Mouse (Mus musculus) CH12.LX (cell line): ENCODE results near the gene Kcnj9. TPM values are rescaled to one million over a fixed set of nuclear protein-coding genes. Genes with fewer than 3 reads are reported as not detected.

Experiments used
- DNase-seq: peaks from one replicate; pipeline ENCODE4 v3.0.0-alpha.2; 2013; ENCODE audit errors: extremely low read depth
- H3K27ac ChIP-seq: 2 replicates; pipeline ENCODE4 v1.5.1; 2012; ENCODE audit warnings: low read depth, mild to moderate bottlenecking, control low read depth, moderate library complexity; ENCODE audit not compliant: insufficient read depth
- H3K27me3 ChIP-seq: replicated peaks from 2 replicates; pipeline ENCODE3; 2012; ENCODE audit warnings: inconsistent platforms
- H3K36me3 ChIP-seq, 2 experiments: replicated peaks in 1 of 2; 2 replicates each; pipeline versions ENCODE3 to v1.6.1; 2012; ENCODE audit warnings: inconsistent platforms in 1 of 2, low read length in 1 of 2, mild to moderate bottlenecking in 1 of 2, mixed read lengths in 1 of 2, moderate library complexity in 1 of 2; ENCODE audit not compliant: control insufficient read depth in 1 of 2, insufficient read depth in 1 of 2
- H3K4me1 ChIP-seq, 2 experiments: 2 replicates each; pipeline ENCODE4 v1.6.1; 2012; ENCODE audit warnings: inconsistent platforms in 1 of 2, moderate library complexity in 1 of 2; ENCODE audit not compliant: insufficient read depth in 2 of 2, control insufficient read depth in 1 of 2
- H3K4me2 ChIP-seq: 2 replicates; pipeline ENCODE4 v1.6.1; 2012; ENCODE audit warnings: low read depth, mild to moderate bottlenecking, control low read depth; ENCODE audit not compliant: poor library complexity, insufficient read depth, severe bottlenecking
- H3K4me3 ChIP-seq, 3 experiments: fragments of 150-350 bp in 1 of 3; sonication (generic) in 1 of 3; replicated peaks in 1 of 3; 2 replicates each; pipeline versions ENCODE3 to v1.5.1; 2011 to 2012; ENCODE audit warnings: low read depth in 2 of 3, low read length in 2 of 3, mild to moderate bottlenecking in 2 of 3, moderate library complexity in 2 of 3, control low read depth in 1 of 3, improper control_type of control experiment in 1 of 3, inconsistent platforms in 1 of 3, mixed read lengths in 1 of 3; ENCODE audit not compliant: poor library complexity in 1 of 3
- H3K79me2 ChIP-seq: replicated peaks from 2 replicates; pipeline ENCODE4 v1.6.1; 2012; ENCODE audit warnings: mild to moderate bottlenecking, moderate library complexity; ENCODE audit not compliant: control insufficient read depth, poor library complexity, insufficient read depth, severe bottlenecking; ENCODE audit errors: extremely low read depth
- H3K9ac ChIP-seq: 2 replicates; pipeline ENCODE4 v1.6.1; 2012; ENCODE audit warnings: low read depth, mild to moderate bottlenecking, control low read depth, moderate library complexity; ENCODE audit not compliant: insufficient read depth
- H3K9me3 ChIP-seq: replicated peaks from 2 replicates; pipeline ENCODE3; 2012; ENCODE audit warnings: low read length, inconsistent platforms, mixed read lengths
- BHLHE40 ChIP-seq: IDR thresholded peaks from 2 replicates; pipeline ENCODE4 v1.6.1; 2011; ENCODE audit warnings: mild to moderate bottlenecking, low read depth, low read length, improper control_type of control experiment
- CTCF ChIP-seq, 2 experiments: IDR thresholded peaks in 1 of 2; conservative IDR thresholded peaks in 1 of 2; 2 replicates each; pipeline ENCODE4 v1.5.1; 2011 to 2012; ENCODE audit warnings: low read depth in 2 of 2, low read length in 2 of 2, improper control_type of control experiment in 1 of 2, inconsistent platforms in 1 of 2, mild to moderate bottlenecking in 1 of 2, moderate library complexity in 1 of 2
- EP300 ChIP-seq: IDR thresholded peaks from 2 replicates; pipeline ENCODE4 v1.6.1; 2011; ENCODE audit warnings: low read length, improper control_type of control experiment
- ETS1 ChIP-seq: conservative IDR thresholded peaks from 2 replicates; pipeline ENCODE4 v1.6.1; 2012; ENCODE audit warnings: low read depth, mild to moderate bottlenecking, inconsistent platforms, low read length, improper control_type of control experiment, moderate library complexity
- GABPA ChIP-seq: IDR thresholded peaks from 2 replicates; pipeline ENCODE4 v1.6.1; 2012; ENCODE audit warnings: low read depth, low read length, improper control_type of control experiment, inconsistent platforms; ENCODE audit not compliant: insufficient replicate concordance
- IRF4 ChIP-seq: IDR thresholded peaks from 2 replicates; pipeline ENCODE4 v1.6.1; 2014; ENCODE audit warnings: low read depth, mild to moderate bottlenecking, inconsistent platforms, low read length, improper control_type of control experiment
- MYC ChIP-seq: IDR thresholded peaks from 2 replicates; pipeline ENCODE4 v1.6.1; 2011; ENCODE audit warnings: low read depth, mild to moderate bottlenecking, improper control_type of control experiment, low read length
- POLR2AphosphoS2 ChIP-seq: IDR thresholded peaks from 2 replicates; pipeline ENCODE4 v1.6.1; 2011; ENCODE audit warnings: low read depth, low read length, improper control_type of control experiment
- RCOR1 ChIP-seq: conservative IDR thresholded peaks from 2 replicates; pipeline ENCODE4 v1.6.1; 2012; ENCODE audit warnings: low read depth, mild to moderate bottlenecking, inconsistent platforms, low read length, improper control_type of control experiment
- SIN3A ChIP-seq: IDR thresholded peaks from 2 replicates; pipeline ENCODE4 v1.6.1; 2012; ENCODE audit warnings: low read length, improper control_type of control experiment, inconsistent platforms
- SMC3 ChIP-seq: IDR thresholded peaks from 2 replicates; pipeline ENCODE4 v1.6.1; 2011; ENCODE audit warnings: low read depth, low read length, improper control_type of control experiment
- TBP ChIP-seq: conservative IDR thresholded peaks from 2 replicates; pipeline ENCODE4 v1.6.1; 2011; ENCODE audit warnings: low read depth, low read length, improper control_type of control experiment
- UBTF ChIP-seq: IDR thresholded peaks from 2 replicates; pipeline ENCODE4 v1.6.1; 2012; ENCODE audit warnings: low read depth, mild to moderate bottlenecking, inconsistent platforms, low read length, improper control_type of control experiment, moderate library complexity
- ZNF384 ChIP-seq: IDR thresholded peaks from 2 replicates; pipeline ENCODE4 v1.6.1; 2012; ENCODE audit warnings: low read depth, low read length, improper control_type of control experiment, inconsistent platforms
- dilution Hi-C: fragments of 300-500 bp; cut with MboI; formaldehyde crosslinking; loops from 2 replicates; pipeline ENCODE4 v1.14.3; 2020; ENCODE audit warnings: low sequenced_read_pairs; ENCODE audit not compliant: extremely low pct_unique_long_range_greater_than_20kb, extremely low pct_ligation_motif_present
- in situ Hi-C: fragments of 300-500 bp; cut with MboI; formaldehyde crosslinking; loops from 3 replicates; pipeline ENCODE4 v1.14.3; 2019; ENCODE audit warnings: low sequenced_read_pairs, low pct_ligation_motif_present, low pct_unique_long_range_greater_than_20kb, mixed read lengths
- polyA plus RNA-seq: library from polyadenylated mRNA; unstranded; fragments of >175 nt; gene quantifications from 2 replicates; pipeline ENCODE4 v1.2.1, GENCODE M21; 2012; ENCODE audit warnings: low read depth; ENCODE audit not compliant: insufficient read length
- total RNA-seq, 2 experiments: library from RNA; depleted of rRNA; stranded (reverse); fragments of 300-350 nt in 1 of 2; fragments of >200 nt in 1 of 2; gene quantifications; 2 replicates each; pipeline ENCODE4 v1.2.3; 2012 to 2014

The Kcnj9 gene
- total and polyA plus RNA-seq, 3 experiments: 0.04 to 0.10 TPM; not detected in 1

GRCm38 (mm10) chr1:172346707-172347106 is 17.6 kb upstream of the Kcnj9 start:
- Histone ChIP-seq H3K9me3 (no peaks in the 10 kb centered on the region), H3K36me3 (no peaks in the 10 kb centered on the region), H3K27me3 (peaks cover 77% of the 10 kb centered on the region), H3K9ac (0 out of 2 replicates have a peak overlapping the region, but pooled peaks have one; percentile 24), H3K4me3 (peak overlapping the region in 1 of 3 experiments; percentile 12), H3K4me2 (peak overlapping the region; percentile 64), H3K4me1 (peaks cover 15 to 16% of the 10 kb centered on the region in 2 experiments), H3K79me2 (no peaks in the 10 kb centered on the region), H3K27ac (no peak overlapping the region)
- no peak for DNase-seq
- dilution Hi-C loops: no loop called here
- in situ Hi-C loops: no loop called here
- TF ChIP-seq CTCF (conservative IDR thresholded peaks at IDR 0.05 in 1 of 2, IDR thresholded peaks at IDR 0.05 in 1 of 2; ENCODE audit: low read depth in 2 of 2, low read length in 2 of 2) (peak in 1 of 2 experiments; percentile 56; a peak in 2 of 4 replicates), RCOR1 (no peak), UBTF (no peak)
- TF ChIP-seq, all 38 proteins: peak for 1

- Histone ChIP-seq H3K27me3 (peaks cover 79% of the 10 kb centered on the region), H3K27ac (no peak overlapping the region), H3K9ac (no peak overlapping the region), H3K36me3 (no peaks in the 10 kb centered on the region), H3K4me3 (no peak overlapping the region), H3K79me2 (no peaks in the 10 kb centered on the region), H3K9me3 (peaks cover 3% of the 10 kb centered on the region), H3K4me2 (no peak overlapping the region), H3K4me1 (peaks cover 5 to 8% of the 10 kb centered on the region in 2 experiments; a peak in 2 of 4 replicates)
- in situ Hi-C loops (no loop called here), dilution Hi-C loops (no loop called here)
- no peak for DNase-seq
- TF ChIP-seq SIN3A (no peak), ETS1 (no peak), MYC (no peak), SMC3 (no peak), GABPA (no peak)
These were observed 15.7 kb upstream of the Kcnj9 start for GRCm38 (mm10) chr1:172344820-172345219.

GRCm38 (mm10) chr1:172343914-172344313 is 14.8 kb upstream of the Kcnj9 start:
- H3K4me2 ChIP-seq: no peak overlapping the region
- H3K9me3 ChIP-seq: peaks cover 3% of the 10 kb centered on the region
- TF ChIP-seq GABPA (no peak), EP300 (no peak), POLR2AphosphoS2 (no peak), IRF4 (no peak), SIN3A (no peak), MYC (no peak), BHLHE40 (no peak), RCOR1 (no peak), UBTF (no peak), TBP (no peak), ZNF384 (no peak)
- TF ChIP-seq, all 38 proteins: peak for 0
- H3K27me3 ChIP-seq: peaks cover 84% of the 10 kb centered on the region
- H3K27ac ChIP-seq: no peak overlapping the region
- no peak for DNase-seq
- no peak overlapping the region for H3K4me3 ChIP-seq
- H3K9ac ChIP-seq: no peak overlapping the region
- no peaks in the 10 kb centered on the region for H3K79me2 ChIP-seq
- dilution Hi-C loops: no loop called here
- peaks cover 5 to 8% of the 10 kb centered on the region in 2 experiments; a peak in 2 of 4 replicates for H3K4me1 ChIP-seq
- in situ Hi-C loops: no loop called here
- H3K36me3 ChIP-seq: no peaks in the 10 kb centered on the region
